Mouse (Mus musculus) embryonic facial prominence, embryonic 15.5 days (tissue): ENCODE measurements around the gene Sell. TPM values are rescaled to one million over a fixed set of nuclear protein-coding genes. Genes with fewer than 3 reads are reported as not detected.

ENCODE experiments used
- polyA plus RNA-seq: library from polyadenylated mRNA; unstranded; fragments of >200 nt; fragmentation: Nextera tagmentation; extraction: Ambion mirVana; gene quantifications from 2 replicates; pipeline ENCODE4 v1.2.1, GENCODE M21; 2015

The Sell gene
- polyA plus RNA-seq, 1 experiment from 2014 or later: 1.4 TPM

Other genes with a start within 250 kb of the Sell start
- gene Scyl3, start 132.9 kb upstream of the Sell start, polyA plus RNA-seq: 18.1 and 18.3 TPM in 2 replicates
- 15.5 and 17.0 TPM in 2 replicates for gene BC055324, start 67.2 kb upstream of the Sell start, polyA plus RNA-seq
- 8.5 and 9.3 TPM in 2 replicates for gene Mettl18, start 67.1 kb upstream of the Sell start, polyA plus RNA-seq
- 0.17 and 0.45 TPM in 2 replicates for gene Sele, start 13.7 kb upstream of the Sell start, polyA plus RNA-seq
- gene Selp, start 53.3 kb downstream of the Sell start, polyA plus RNA-seq: 0.20 and 0.21 TPM in 2 replicates
- gene F5, start 89.9 kb downstream of the Sell start, polyA plus RNA-seq: 0.11 and 0.26 TPM in 2 replicates
- 9.0 and 11.1 TPM in 2 replicates for gene Slc19a2, start 187.1 kb downstream of the Sell start, polyA plus RNA-seq
- 12.2 and 16.7 TPM in 2 replicates for gene Ccdc181, start 213.6 kb downstream of the Sell start, polyA plus RNA-seq
- gene Nme7, start 242.1 kb downstream of the Sell start, polyA plus RNA-seq: 39.7 and 43.7 TPM in 2 replicates
- 41.0 and 41.9 TPM in 2 replicates for gene Blzf1, start 245.5 kb downstream of the Sell start, polyA plus RNA-seq